Mouse (Mus musculus): ENCODE data around the gene Dio1. TPM values are rescaled to one million over a fixed set of nuclear protein-coding genes. Genes with fewer than 3 reads are reported as not detected.

Dio1 gene
- polyA plus RNA-seq, 1 experiment = 1.3 TPM

DNA sequence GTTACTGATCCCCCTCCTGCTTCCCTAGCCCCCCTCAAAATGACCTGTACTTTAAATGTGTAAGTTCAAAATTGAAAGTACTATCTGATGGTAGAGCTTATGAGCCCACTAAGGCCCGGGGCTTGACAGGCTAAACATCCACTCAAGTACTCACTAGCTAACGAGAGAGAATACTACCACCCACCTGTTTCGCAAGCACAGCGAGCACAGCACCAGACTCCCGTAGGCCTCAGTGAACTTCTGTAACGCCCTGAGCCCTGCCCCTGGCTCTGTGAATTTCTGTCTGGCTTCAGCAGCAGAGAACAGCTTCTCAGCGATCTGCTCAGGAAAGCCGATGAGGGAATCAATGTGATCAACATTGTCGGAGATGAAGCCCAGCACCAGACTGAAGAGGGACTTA is 59.9 kb downstream of the Dio1 start:
- DNase-seq (ENCODE audit: low read depth) = no peak

DNA sequence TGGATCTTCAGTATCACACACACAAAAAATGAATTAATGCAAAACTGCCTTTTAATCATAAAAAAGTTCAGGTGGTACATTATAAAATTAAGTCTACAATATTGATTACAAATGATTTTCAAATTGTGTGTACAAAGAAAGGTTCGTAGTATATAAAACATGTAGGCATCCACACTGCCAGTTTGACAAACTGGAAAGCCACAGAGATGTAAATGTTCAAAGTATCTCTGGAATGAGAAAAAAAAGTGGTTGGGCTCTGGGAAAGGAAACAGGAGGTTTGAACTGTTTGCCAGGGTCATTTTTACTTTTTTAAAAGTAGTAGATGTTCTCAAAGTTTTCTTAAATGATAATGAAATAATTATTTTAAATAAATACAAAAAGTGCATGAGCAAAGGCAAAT is 60.9 kb downstream of the Dio1 start:
- DNase-seq (ENCODE audit: low read depth) = no peak

DNA sequence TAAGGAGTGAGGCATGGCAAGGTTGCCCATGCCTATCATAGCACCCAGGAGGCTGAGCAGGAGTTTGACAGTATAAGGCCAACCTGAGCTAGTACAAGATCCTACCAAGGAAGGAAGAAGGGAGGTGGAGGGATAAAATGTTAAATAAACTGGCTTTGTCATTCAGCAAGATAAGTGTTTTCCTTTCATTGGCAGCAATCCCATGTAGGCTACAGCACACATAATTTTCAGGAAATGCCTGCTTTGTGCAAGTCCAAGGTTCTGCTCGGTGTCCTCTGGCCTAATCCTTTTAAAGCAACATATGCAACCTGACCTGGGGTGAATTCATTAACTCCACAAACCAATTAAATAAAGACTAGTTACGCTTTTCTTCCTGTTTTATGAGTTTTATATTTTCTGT is 61.6 kb downstream of the Dio1 start:
- no peak for DNase-seq (ENCODE audit: low read depth)

DNA sequence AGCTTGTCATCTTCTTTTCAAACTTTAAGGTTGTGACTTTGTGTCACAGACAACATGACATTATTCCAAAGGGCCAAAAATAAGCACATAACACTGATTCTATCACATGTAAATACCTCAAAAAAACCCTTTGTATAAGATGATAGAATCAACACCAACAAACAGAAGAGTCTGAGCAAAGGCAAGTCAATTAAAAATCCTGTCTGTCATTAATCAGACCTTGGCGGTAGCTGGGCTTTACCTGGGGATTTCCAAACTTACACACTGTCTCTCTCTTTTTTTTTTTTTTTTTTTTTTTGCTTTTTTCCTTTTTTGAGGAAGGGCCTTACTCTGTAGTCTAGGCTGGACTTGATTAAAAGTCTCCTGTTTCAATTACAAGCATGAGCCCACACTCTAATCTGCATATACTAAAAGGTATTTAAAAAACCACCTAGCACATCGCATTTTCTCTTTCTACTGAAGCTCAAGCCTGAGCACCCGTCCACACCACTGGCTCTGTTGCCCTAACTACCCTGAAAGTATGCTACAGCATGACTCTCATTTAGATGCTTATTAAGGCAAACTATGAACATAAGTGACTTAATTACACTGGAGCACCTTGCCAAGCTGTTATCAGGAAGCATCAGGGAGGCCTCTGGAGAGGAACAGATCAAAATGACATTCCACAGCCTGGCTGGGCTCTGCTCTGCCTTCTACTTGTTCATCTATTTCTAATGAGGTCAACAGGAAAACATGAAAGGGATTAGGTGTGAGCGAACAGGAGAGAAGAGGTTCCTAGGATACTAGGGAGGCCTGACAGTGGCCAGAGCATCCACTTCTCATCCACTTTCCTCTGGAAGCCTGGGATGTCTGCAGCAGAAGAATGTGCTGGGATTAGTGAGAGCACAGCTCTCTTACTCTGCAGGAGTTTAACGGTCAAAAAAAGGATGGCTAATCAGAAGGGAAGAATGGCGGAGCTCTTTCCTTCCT is 63.3 kb downstream of the Dio1 start:
- no peak for DNase-seq (ENCODE audit: low read depth)

Other genes starting within 250 kb of the Dio1 start
- gene Mrpl37, start 240.3 kb downstream of the Dio1 start, polyA plus RNA-seq (2012; rRNA removed) = 181 and 182 TPM in 2 replicates
- gene Cyb5rl, start 240.2 kb downstream of the Dio1 start, polyA plus RNA-seq (2012; rRNA removed) = 25.5 and 35.6 TPM in 2 replicates
- gene Cdcp2, start 210.3 kb downstream of the Dio1 start, polyA plus RNA-seq (2012; rRNA removed) = 0.04 and 0.37 TPM in 2 replicates
- 369 and 382 TPM in 2 replicates for gene Tmem59, start 128.8 kb downstream of the Dio1 start, polyA plus RNA-seq (2012; rRNA removed)
- gene Tceanc2, start 128.1 kb downstream of the Dio1 start, polyA plus RNA-seq (2012; rRNA removed) = 6.9 and 8.1 TPM in 2 replicates
- gene Ldlrad1, start 98.0 kb downstream of the Dio1 start, polyA plus RNA-seq (2012; rRNA removed) = 0.19 and 0.23 TPM in 2 replicates
- 7.7 and 8.8 TPM in 2 replicates for gene Lrrc42, start 53.6 kb downstream of the Dio1 start, polyA plus RNA-seq (2012; rRNA removed)
- 4.0 and 5.1 TPM in 2 replicates for gene Hspb11, start 53.6 kb downstream of the Dio1 start, polyA plus RNA-seq (2012; rRNA removed)
- gene Yipf1, start 7.2 kb upstream of the Dio1 start, polyA plus RNA-seq (2012; rRNA removed) = 50.7 and 55.4 TPM in 2 replicates
- 12.7 and 15.8 TPM in 2 replicates for gene Ndc1, start 60.6 kb upstream of the Dio1 start, polyA plus RNA-seq (2012; rRNA removed)
- 2.4 and 2.8 TPM in 2 replicates for gene Glis1, start 127.4 kb upstream of the Dio1 start, polyA plus RNA-seq (2012; rRNA removed)

All from gonadal fat pad, adult 2 months (tissue).